Mouse (Mus musculus) spleen, postnatal 10 days (tissue): ENCODE data around the gene Cbln3.

Experiments used
- DNase-seq, 2 experiments: peaks; one replicate each; pipeline ENCODE4 v3.0.0; 2021 to 2022; ENCODE audit warnings: low spot score in 2 of 2

Cbln3 gene

DNA sequence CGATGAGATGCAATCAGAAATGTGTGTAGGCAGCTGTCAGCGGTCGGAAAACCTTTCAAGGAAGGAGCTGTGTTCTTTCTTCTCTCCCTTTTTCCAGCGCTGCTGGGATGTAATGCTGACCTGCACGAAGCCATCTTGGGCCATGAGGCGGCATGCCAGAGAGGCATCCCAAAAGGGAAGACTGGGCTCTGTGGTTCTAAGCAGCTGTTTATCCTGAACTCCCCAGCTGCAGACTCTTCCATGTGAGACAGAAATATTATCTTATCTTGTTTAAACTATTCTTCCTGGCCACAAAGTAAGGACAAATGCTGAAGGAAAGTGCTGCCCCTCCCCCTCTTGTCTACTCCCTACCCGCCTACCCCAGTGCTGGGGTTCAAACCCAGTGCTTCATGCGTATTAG is 3.2 kb downstream of the Cbln3 start:
- no peak for DNase-seq

GRCm38 (mm10) chr14:55879623-55880022 is 4.6 kb downstream of the Cbln3 start:
- DNase-seq: peak; percentile 53 to 86

- no peak for DNase-seq
Measured at GRCm38 (mm10) chr14:55878316-55878940, 5.8 kb downstream of the Cbln3 start.

DNA sequence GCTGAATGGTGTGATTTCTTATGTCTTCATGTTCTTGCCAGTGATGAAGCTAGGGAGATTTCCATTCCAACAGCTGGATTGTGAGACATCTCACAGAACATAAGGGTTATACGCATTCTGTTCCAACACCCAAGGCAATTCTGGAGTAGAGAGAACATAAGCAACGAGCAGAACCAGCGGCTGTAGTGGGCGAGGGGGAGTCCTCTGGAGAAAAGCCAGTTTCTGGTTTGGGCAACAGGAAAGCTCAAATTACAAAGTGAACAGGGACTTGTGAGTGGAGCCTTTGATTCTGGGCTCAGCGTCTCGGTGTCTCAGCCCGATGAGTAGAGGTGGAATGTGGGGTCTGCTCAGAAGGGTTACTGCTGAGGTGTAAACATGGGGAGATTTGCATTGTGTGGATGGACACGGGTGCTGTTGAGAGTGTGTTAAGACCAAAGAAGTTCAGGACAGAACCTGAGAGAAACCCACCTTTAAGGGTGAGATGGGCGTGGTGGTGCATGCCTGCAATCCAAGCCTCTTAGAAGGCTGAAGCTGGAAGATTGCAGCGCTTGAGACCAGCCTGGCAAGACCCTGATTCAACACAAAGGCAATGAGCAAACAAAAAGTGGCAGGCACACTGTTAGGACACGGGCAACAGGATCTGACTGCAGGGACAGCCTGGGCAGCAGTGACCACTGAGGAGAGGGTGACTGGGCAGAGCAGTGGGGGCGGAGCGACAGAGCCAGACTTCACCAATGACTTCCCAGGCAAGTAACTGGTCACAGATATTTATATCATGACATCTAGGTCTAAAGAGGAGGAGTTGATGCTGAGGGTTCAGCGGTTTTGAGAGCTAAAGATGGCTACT is 6.5 kb downstream of the Cbln3 start:
- DNase-seq: no peak

DNA sequence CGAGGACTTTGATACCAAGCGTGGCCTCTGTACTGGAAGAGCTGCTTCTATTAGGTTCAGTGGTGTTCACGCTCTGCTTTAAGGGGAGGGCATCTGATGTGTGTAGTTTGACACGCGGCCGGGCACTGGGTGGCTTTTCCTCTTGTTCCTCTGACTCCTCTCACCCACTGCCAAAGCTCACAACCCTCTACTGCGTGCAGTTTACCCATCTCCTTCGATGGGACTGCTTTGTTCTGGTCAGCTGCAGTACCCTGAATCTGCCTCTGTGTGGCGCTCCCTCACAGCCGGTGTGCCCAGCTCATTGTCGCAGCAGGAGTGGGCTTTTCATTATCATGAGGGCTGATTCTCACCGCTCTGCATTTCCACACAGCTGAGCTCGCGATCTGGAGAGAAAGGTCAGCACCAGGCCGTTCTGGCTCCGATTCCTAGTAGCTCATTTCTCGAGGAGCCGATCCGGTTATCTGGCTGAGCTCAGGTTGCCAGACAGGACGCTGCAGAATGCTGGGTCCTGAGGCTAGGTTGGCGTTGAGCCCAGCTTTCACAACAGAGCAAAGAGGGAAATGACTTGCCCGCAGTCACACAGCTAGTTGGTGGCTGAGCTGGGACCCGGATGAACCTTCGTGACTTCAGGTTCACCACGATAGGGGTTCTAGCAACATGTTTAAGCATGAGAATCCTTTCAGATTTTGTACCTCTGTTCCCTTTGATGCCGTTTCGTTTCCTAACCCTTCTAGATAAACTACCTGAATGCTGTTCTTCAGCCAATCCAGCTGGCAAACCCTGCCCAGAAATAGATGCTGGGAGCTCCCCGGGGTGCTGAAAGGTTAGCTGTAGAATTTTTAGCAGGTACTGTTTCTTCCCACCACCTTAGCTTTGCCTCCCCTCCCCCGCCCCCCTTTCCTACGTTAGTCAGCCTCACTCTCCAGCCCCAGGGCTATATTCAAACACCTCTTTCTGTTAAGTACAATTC is 10.2 kb downstream of the Cbln3 start:
- peak; percentile 59 to 77 for DNase-seq

- DNase-seq: no peak
Measured at GRCm38 (mm10) chr14:55873242-55873713, 10.9 kb downstream of the Cbln3 start.

DNA sequence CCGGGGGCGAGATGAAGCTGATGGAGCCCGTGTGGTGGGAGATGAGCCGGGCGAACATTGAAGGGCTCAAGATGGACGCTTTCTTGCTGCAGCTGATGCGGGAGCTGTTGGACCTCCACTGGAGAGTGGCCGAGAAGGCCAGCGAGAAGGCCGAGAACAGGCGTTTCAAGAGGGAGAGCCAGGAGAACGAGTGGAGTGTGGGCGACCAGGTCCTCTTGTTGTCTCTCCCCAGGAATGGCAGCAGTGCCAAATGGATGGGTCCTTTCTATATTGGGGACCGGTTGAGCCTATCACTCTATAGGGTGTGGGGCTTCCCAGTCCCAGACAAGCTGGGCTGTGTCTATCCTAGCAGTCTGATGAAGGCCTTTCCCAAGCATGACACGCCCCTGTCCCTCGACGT is 11.6 kb downstream of the Cbln3 start:
- DNase-seq: no peak

DNA sequence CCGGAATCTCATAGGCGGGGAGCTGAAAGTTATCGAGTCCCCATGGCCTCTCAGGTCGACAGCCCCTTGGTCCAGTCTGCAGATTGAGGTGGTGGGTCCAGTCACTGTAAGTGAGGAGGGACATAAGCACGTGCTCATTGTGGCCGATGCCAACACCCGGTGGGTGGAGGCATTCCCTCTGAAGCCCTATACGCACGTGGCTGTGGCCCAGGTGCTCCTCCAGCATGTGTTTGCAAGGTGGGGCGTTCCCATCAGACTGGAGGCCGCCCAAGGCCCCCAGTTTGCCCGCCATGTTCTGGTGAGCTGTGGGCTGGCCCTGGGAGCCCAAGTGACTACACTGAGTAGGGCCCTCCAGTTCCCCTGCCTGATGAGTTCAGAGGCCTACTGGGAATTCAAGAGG is 12.2 kb downstream of the Cbln3 start:
- DNase-seq: no peak

- DNase-seq: no peak
Measured at GRCm38 (mm10) chr14:55869538-55869937, 14.7 kb downstream of the Cbln3 start.

GRCm38 (mm10) chr14:55868230-55869026 is 15.8 kb downstream of the Cbln3 start:
- no peak for DNase-seq

GRCm38 (mm10) chr14:55866962-55867361 is 17.2 kb downstream of the Cbln3 start:
- peak; percentile 40 to 47 for DNase-seq

- peak; percentile 60 to 78 for DNase-seq
Measured at GRCm38 (mm10) chr14:55863773-55864172, 20.4 kb downstream of the Cbln3 start.

DNA sequence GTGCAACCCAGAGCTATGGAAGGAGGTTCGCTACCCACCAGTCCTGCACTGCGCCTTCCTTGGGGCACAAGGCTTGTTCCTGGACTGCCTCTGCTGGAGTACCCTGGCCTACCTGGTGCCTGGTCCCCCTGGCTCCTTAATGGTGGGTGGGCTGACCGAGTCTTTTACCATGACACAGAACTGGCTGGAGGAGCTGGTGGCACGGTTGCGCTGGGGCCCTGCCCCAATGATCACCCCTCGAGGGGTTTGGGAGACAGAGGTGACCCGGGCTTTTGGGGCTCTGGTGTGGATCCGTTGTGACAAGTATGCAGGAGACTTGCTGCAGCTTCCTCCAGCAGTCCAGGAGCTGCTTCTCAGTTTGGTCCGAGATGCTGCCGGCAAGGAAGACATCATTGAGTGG is 21.2 kb downstream of the Cbln3 start:
- no peak for DNase-seq

DNA sequence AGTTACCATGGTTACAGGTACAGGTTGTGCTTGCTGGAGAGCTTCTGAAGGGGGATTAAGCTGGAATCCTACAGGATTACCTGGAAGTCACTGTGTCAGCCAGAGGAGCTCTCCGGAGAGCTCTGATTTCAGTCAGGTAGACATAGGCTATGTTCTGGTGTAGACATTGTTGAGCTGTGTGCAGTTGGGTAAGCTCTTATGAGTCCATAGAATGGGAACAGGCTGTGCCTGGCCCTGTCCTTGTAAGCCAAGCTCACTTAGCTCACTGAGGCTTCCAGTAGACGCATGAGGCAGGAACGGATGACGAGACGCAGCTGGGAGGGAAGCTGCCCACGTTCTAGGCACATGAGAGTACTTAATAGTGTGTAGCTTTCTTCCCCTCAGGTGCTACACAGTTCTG is 22.0 kb downstream of the Cbln3 start:
- DNase-seq: no peak

GRCm38 (mm10) chr14:55857588-55857987 is 26.6 kb downstream of the Cbln3 start:
- no peak for DNase-seq

DNA sequence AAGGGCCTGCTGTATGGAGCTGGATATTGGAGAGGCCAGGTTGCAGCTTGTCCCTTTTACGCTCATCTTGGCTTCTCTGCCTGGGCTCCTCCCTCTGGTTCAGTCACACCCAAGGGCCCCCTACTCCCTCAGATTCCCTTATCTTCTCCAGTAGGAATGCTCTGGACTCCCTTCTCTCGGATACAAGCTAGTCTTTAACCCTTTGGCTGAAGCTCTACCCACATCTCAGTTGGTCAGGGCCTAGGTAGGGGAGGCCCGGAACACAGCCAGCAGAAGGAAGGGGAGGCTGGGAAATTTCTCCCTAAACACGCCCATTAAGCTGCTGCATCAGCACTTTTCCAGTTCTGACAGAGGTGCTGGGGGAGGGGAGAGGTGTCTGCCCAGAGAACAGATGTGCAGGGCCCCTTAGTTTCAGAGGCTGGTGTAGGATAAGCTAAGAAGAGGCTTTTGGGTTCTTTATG is 29.1 kb downstream of the Cbln3 start:
- no peak for DNase-seq

DNA sequence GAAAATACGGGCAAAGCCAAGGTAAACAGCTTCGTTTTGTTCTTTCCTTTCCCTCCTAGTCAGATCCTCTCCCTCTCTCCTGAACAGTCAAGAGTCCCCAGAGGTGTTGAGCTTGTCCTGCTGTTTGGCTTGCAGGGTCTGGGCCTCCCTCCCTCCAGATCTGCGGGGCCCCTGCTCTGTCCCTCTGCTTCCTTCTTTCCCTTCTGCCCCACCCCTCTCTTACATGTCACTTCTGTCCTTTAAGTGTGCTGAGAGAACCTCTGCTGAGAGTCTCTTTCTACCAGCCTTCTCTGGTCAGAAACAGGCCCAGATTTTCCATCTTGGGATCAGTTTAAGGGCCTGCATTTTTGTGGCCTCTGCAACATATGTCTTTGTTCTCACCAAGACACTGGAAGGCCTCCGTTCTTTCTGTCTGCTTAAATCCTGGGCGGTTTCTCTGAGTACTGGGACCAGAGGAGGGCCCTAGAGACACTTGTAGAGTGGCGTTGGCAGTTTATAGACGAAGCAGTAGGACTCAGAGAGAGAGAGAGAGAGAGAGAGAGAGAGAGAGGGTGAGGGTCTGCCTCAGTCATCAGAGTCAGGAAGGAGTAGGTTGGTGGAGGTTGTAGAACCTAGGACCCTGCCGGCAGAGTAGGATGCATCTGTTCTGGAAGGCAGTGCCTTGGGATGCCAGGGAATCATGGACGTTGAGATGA is 29.6 kb downstream of the Cbln3 start:
- DNase-seq: no peak

DNA sequence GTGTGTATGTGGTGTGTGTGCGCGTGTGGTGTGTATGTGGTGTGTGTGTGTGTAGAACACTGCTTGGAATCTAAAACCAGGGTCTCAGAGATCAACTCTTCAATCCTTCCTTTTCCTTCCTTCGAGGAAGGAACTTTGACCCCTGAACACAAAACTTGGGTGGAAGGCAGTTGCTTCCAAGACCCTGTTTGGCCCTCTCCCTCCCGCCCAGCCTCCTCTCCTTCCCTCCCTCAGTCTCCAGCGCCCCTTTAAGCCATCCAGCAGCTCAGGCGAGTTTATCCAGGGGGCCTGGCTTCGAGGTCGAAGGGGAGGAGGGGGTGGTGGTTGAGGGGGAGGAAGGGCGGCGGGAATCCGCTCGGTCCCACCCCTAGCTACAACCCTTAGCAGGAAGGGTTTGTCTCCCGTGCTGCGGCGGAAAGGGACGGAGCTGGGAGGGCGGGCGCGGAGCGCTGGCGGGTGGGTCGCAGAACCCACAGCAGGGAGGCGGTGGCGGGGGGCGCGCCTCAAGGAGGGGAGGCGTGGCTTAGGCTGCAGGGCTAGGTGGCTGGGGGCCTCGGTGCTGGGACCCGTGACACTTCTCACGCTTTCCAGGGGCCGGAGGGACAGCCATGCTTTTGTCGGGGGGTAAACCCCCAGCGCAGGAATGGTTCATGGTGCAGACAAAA is 30.4 kb downstream of the Cbln3 start, which contains the start of gene Nynrin:
TSS of gene Nynrin (plus strand) at position 390 of the 665 bp plus-strand sequence.
- DNase-seq: peak in 1 of 2 experiments; percentile 35

DNA sequence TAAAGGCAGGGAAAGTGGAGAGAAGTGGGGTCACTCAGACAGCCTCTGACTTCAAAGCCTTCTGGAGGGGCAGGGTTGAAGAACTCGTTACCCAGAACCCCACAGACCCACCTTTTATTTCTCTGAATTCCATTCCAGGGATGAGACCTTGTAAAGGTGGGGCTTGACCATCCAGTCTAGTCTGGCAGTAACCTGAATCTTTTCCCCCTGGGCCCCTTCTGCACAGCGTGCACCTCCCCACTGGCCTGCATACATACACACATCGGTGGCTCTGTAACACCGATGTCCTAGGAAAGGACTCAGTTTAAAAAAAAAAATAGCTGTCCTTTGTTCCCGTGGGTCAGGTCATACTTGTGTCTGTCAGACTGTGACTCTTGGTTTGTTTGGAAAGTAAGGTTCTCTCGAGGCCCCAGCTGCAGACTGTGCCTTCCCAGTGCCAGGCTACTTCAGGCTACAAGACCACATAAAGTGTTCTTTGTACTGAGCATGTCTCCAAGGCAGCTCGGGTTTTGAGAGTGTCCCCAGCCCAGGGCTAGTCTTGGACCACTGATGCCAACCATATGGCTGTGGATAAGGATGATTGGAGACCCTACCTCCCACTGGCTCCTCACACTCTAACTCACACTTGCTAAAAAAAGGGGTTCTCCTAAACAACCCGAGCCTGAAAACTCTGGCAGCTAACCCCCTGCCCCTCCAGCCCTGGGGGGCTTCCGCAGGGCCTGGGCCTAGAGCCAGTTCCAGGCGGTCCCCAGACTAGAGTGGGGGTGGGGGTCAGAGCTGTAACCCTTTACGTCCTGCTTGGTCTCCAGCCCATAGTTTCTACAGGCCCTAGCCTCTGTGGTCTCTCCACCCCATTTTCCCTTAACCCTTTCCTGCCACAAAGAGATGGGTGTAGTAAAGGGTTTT is 31.3 kb downstream of the Cbln3 start:
- no peak for DNase-seq
